Mouse (Mus musculus): ENCODE results near the gene Gm47429. TPM values are rescaled to one million over a fixed set of nuclear protein-coding genes. Genes with fewer than 3 reads are reported as not detected.
"Not testable (repeated sequence)": the region's sequence is repeated elsewhere in the genome, so short reads cannot be mapped to it uniquely, and the experiment has no call there.

The Gm47429 gene
- not detected in 2 replicates for polyA plus RNA-seq (2011; ENCODE audit: insufficient read length, low read depth, missing spikeins)

- Histone ChIP-seq H3K4me3 (ENCODE audit: insufficient read depth, low read length) (no peak within 1 kb of the TSS), H3K27ac (ENCODE audit: insufficient read depth, low read length) (no peak within 1 kb of the TSS), H3K4me1 (ENCODE audit: control insufficient read depth, insufficient read depth, low read length) (no peaks in the 10 kb centered on the region)
- TF ChIP-seq POLR2A (IDR thresholded peaks at IDR 0.05; ENCODE audit: low read depth, low read length) (no peak), CTCF (IDR thresholded peaks at IDR 0.05; ENCODE audit: borderline replicate concordance, insufficient read depth, low read length) (no peak)
Measured at GRCm38 (mm10) chr13:50443812-50444211, at the start of gene Gm47429. TSS of gene Gm47429 (minus strand) at chr13:50443912.

- H3K4me3 ChIP-seq (ENCODE audit: insufficient read depth, low read length), result not testable (repeated sequence)
Measured at GRCm38 (mm10) chr13:50488510-50488909, 44.8 kb upstream of the Gm47429 start.

GRCm38 (mm10) chr13:50467007-50467406, 23.3 kb upstream of the Gm47429 start, which contains the start of gene Nutm2:
TSS of gene Nutm2 (plus strand) at chr13:50467307.
- TF ChIP-seq CTCF (IDR thresholded peaks at IDR 0.05; ENCODE audit: borderline replicate concordance, insufficient read depth, low read length) (no peak), POLR2A (IDR thresholded peaks at IDR 0.05; ENCODE audit: low read depth, low read length) (no peak)
- no peaks in the 10 kb centered on the region for H3K4me1 ChIP-seq (ENCODE audit: control insufficient read depth, insufficient read depth, low read length)
- H3K4me3 ChIP-seq (ENCODE audit: insufficient read depth, low read length), result no peak within 1 kb of the TSS
- no peak within 1 kb of the TSS for H3K27ac ChIP-seq (ENCODE audit: insufficient read depth, low read length)

More at GRCm38 (mm10) chr13:50488510-50488909, 44.8 kb upstream of the Gm47429 start:
- not testable (repeated sequence) for H3K27ac ChIP-seq (ENCODE audit: insufficient read depth, low read length); H3K4me1 ChIP-seq (ENCODE audit: control insufficient read depth, insufficient read depth, low read length)

GRCm38 (mm10) chr13:50464621-50465562, 21.2 kb upstream of the Gm47429 start:
- TF ChIP-seq POLR2A (IDR thresholded peaks at IDR 0.05; ENCODE audit: low read depth, low read length), result no peak
- no peak for TF ChIP-seq CTCF (IDR thresholded peaks at IDR 0.05; ENCODE audit: borderline replicate concordance, insufficient read depth, low read length)
- Histone ChIP-seq H3K27ac (ENCODE audit: insufficient read depth, low read length) (no peak overlapping the region), H3K4me1 (ENCODE audit: control insufficient read depth, insufficient read depth, low read length) (no peaks in the 10 kb centered on the region), H3K4me3 (ENCODE audit: insufficient read depth, low read length) (no peak overlapping the region)

GRCm38 (mm10) chr13:50460433-50460832, 16.7 kb upstream of the Gm47429 start:
- H3K27ac ChIP-seq (ENCODE audit: insufficient read depth, low read length); H3K4me1 ChIP-seq (ENCODE audit: control insufficient read depth, insufficient read depth, low read length); H3K4me3 ChIP-seq (ENCODE audit: insufficient read depth, low read length): not testable (repeated sequence)

GRCm38 (mm10) chr13:50453426-50453825, 9.7 kb upstream of the Gm47429 start:
- H3K4me1 ChIP-seq (ENCODE audit: control insufficient read depth, insufficient read depth, low read length), result no peaks in the 10 kb centered on the region
- TF ChIP-seq CTCF (IDR thresholded peaks at IDR 0.05; ENCODE audit: borderline replicate concordance, insufficient read depth, low read length), result no peak
- no peak for TF ChIP-seq POLR2A (IDR thresholded peaks at IDR 0.05; ENCODE audit: low read depth, low read length)
- H3K4me3 ChIP-seq (ENCODE audit: insufficient read depth, low read length), result no peak overlapping the region
- no peak overlapping the region for H3K27ac ChIP-seq (ENCODE audit: insufficient read depth, low read length)

GRCm38 (mm10) chr13:50452266-50452665, 8.6 kb upstream of the Gm47429 start:
- H3K4me3 ChIP-seq (ENCODE audit: insufficient read depth, low read length); H3K4me1 ChIP-seq (ENCODE audit: control insufficient read depth, insufficient read depth, low read length); H3K27ac ChIP-seq (ENCODE audit: insufficient read depth, low read length): not testable (repeated sequence)

- Histone ChIP-seq H3K4me1 (ENCODE audit: control insufficient read depth, insufficient read depth, low read length) (no peaks in the 10 kb centered on the region), H3K4me3 (ENCODE audit: insufficient read depth, low read length) (no peak overlapping the region), H3K27ac (ENCODE audit: insufficient read depth, low read length) (no peak overlapping the region)
- TF ChIP-seq CTCF (IDR thresholded peaks at IDR 0.05; ENCODE audit: borderline replicate concordance, insufficient read depth, low read length), result no peak
- no peak for TF ChIP-seq POLR2A (IDR thresholded peaks at IDR 0.05; ENCODE audit: low read depth, low read length)
Measured at GRCm38 (mm10) chr13:50445261-50445660, 1.5 kb upstream of the Gm47429 start.

GRCm38 (mm10) chr13:50426686-50427085, 17.0 kb downstream of the Gm47429 start:
- TF ChIP-seq POLR2A (IDR thresholded peaks at IDR 0.05; ENCODE audit: low read depth, low read length) (no peak), CTCF (IDR thresholded peaks at IDR 0.05; ENCODE audit: borderline replicate concordance, insufficient read depth, low read length) (no peak)
- no peak overlapping the region for H3K4me3 ChIP-seq (ENCODE audit: insufficient read depth, low read length)
- H3K4me1 ChIP-seq (ENCODE audit: control insufficient read depth, insufficient read depth, low read length), result no peaks in the 10 kb centered on the region
- no peak overlapping the region for H3K27ac ChIP-seq (ENCODE audit: insufficient read depth, low read length)

- Histone ChIP-seq H3K4me1 (ENCODE audit: control insufficient read depth, insufficient read depth, low read length) (no peaks in the 10 kb centered on the region), H3K27ac (ENCODE audit: insufficient read depth, low read length) (no peak overlapping the region), H3K4me3 (ENCODE audit: insufficient read depth, low read length) (no peak overlapping the region)
- no peak for TF ChIP-seq POLR2A (IDR thresholded peaks at IDR 0.05; ENCODE audit: low read depth, low read length)
- no peak for TF ChIP-seq CTCF (IDR thresholded peaks at IDR 0.05; ENCODE audit: borderline replicate concordance, insufficient read depth, low read length)
Measured at GRCm38 (mm10) chr13:50424517-50424916, 19.2 kb downstream of the Gm47429 start.
